Mouse (Mus musculus) mouse trophoblast stem cell (cell line): ENCODE data around the gene Gm42688.

ENCODE experiments used
- in situ Hi-C, 2 experiments: fragments of 300-500 bp; cut with MseI, MboI; formaldehyde crosslinking; loops; 2 replicates in 1 of 2; 3 replicates in 1 of 2; pipeline ENCODE4 v1.15.1; 2025

Gm42688 gene

GRCm38 (mm10) chr6:83084477-83084876 lies 16.9 kb upstream of the Gm42688 start:
- in situ Hi-C loops = loop anchor here in 1 of 2 experiments (25.0 kb wide), 1 partner anchor 97 kb away; no protein-coding TSS in a partner anchor

GRCm38 (mm10) chr6:83086121-83087035 lies 15.0 kb upstream of the Gm42688 start, which contains the start of gene Lbx2:
Gene Lbx2, plus strand, starts transcription at chr6:83086367.
- in situ Hi-C loops = loop anchor here in 1 of 2 experiments (25.0 kb wide), 1 partner anchor 99 kb away; no protein-coding TSS in a partner anchor

- in situ Hi-C loops = loop anchor here in 1 of 2 experiments (25.0 kb wide), 1 partner anchor 100 kb away; no protein-coding TSS in a partner anchor
Measured at GRCm38 (mm10) chr6:83087205-83087925, 14.1 kb upstream of the Gm42688 start.

DNA sequence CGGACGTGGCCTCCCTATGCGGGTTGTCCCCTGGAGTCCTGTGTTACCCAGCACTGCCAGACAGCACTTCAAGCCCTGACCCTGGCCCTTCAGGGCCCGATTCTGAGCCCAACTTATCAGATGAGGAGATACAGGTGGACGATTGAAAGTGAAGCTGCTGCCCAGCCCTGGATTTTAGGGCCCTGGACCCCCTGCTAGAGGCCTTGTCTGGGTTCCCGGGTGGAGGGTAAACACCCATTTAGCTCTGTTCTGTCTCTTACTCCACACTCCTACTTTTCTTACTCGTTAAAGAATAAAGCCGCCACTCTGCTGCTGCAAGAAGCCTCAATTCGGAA lies 13.5 kb upstream of the Gm42688 start:
- in situ Hi-C loops = loop anchor here in 1 of 2 experiments (25.0 kb wide), 1 partner anchor 101 kb away; no protein-coding TSS in a partner anchor

GRCm38 (mm10) chr6:83092416-83093127 lies 8.8 kb upstream of the Gm42688 start:
- in situ Hi-C loops = loop anchor here in 1 of 2 experiments (25.0 kb wide), 1 partner anchor 105 kb away; no protein-coding TSS in a partner anchor

- in situ Hi-C loops = loop anchor here (5.0 to 25.0 kb wide), 2 partner anchors 99 to 109 kb away; no protein-coding TSS in a partner anchor
Measured at GRCm38 (mm10) chr6:83095968-83096367, 5.4 kb upstream of the Gm42688 start.

DNA sequence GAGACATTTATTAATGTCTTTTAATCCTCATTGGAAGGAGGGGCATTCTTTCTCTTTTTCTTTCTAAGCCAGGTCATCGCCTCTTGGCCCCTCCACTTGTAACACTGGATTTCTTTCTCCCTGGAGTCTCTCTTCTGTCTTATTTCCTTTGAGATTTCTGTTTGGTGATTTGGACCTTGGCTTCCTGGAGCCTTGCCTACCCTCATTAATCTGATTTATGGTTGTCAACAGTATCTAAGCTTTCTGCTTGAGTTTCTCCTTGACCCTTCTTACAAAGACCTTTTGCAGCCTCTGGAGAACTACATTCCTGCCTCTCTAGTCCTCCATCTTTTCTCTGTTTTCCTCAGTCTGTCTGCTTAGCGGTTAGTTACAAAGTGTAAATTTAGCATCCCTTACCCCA lies 3.0 kb upstream of the Gm42688 start:
- in situ Hi-C loops = loop anchor here (5.0 to 25.0 kb wide), 2 partner anchors 101 to 111 kb away; no protein-coding TSS in a partner anchor

DNA sequence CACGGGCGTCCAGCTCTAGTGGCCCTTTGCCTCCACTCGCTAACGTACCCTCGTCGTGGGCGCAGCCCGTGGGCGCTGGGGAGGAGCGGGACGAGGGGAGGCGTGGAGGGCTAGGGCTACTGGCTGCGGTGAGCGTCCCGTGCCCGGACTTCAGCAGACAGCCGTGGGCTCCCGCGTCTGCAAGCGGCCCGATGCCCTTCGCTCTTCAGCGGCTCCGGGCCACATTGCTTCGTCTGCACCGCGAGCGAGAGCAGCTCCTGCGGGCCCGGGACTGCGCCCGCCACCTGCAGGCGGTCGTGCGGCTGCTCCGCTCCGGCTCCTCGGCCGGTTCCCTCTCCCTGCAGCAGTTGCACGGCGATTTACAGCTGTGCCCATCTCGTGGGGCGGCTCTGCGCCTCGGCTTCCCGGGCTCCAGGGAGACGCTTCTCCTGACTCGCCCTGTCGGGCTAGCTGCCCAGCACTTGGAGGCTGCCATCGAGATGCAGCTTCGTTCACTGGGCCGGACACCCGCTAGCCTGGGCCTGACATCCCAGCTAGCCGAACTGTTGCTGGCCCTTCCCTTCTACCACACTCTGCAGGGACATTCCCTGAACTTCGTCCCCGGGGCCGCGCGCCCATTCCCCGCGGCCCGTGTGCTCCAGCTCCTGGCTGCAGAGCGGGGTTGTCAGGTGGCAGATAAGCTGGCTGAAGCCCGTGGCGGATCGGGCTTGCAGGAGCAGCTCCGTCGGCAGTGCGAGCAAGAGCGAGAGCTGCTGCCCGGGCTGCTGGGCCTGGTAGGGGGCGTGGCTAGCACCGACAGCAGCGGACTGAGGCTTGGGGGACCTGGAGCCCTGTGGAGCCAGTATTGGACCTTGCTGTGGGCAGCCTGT lies 505 bp downstream of the Gm42688 start:
- in situ Hi-C loops = no loop called here

GRCm38 (mm10) chr6:83103130-83103650 lies 1.8 kb downstream of the Gm42688 start:
- in situ Hi-C loops = no loop called here

DNA sequence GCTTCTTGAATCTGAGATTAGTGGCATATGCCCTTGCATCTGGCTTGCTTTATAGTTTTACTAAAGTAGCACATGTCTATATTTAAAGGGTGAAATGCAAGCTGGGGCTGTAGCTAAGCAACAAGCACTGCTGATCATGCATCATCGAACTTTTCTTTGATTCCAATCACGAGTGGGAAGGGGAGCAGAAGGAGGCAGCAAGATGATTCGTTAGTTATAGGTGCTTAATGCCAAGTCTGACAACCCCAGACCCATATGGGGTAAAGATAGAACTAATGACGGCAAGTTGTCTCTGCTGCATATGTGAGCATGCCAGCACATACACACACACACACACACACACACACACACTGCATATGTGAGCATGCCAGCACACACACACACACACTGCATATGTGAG lies 2.7 kb downstream of the Gm42688 start:
- in situ Hi-C loops = no loop called here

DNA sequence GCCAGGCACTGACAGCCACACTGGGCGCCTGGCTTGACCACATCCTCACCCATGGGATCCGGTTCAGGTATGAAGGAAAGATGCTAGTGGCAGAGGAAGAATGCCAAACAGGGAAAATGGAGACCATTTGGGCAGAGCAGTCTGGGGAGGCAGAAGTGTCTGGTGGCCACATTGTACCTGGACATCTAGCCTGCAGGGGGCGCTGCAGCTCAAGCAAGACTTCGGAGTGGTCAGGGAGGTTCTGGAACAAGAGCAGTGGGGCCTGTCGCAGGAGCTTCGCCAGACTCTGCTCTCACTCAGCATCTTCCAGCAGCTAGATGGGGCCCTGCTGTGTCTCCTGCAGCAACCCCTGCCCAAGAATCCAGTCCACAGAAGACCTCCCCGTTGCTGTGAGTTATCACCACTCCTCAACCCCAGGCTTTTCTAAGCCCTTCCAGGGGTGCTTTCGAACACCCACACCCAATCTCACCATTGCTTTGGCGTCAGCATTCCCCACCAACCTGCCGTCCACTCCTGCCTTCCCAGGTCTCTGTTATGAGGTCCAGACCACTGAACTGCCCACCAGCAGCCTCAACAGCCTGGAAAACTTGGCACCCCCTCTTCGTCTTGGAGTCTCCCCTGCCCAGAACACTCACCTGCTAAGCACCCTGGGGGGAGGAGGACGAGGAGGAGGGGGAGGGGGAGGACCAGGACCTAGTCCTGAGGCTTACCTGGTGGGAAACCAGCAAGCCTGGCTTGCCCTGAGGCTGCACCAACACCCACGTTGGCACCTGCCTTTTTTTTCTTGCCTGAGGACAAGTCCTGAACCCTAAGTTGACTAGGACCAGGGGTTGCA lies 6.4 kb downstream of the Gm42688 start:
- in situ Hi-C loops = no loop called here

DNA sequence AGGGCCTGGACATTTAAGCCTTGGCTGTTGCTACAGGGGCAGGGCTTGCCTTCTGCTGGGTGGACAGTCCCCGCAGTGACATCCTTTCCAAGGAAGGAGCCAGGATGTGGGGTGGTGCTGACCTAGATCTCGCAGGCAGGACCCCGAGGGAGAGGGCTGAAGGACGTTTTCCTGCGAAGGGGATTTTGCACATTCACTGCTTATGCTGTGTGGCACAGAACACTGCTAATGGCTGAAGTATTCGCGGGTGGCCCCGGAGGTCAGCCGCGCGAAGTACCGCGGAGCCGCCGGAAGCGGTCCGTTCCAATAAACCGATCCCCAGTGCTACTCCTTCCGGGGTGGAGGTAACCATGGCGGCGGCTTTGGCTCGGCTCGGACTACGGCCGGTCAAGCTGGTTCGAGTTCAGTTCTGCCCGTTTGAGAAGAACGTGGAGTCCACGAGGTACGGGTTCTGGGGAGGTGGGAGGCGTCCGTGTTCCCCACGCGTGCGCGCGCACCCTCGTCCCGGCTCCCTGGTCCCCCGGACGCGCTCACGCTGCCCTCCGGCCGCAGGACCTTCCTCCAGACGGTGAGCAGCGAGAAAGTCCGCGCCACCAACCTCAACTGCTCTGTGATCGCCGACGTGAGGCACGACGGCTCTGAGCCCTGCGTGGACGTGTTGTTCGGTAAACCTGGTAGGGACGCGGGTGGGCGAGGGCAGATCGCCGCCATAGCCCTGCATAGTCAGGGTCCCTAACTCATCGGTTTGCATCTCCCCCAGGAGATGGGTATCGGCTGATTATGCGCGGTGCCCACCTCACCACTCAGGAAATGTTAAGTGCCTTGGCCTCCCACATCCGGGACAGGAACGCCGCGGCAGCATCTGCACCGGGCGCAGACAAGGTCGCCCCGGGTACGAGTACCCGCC lies 7.6 kb downstream of the Gm42688 start, which contains the start of gene Mrpl53:
Mrpl53 (plus strand) TSS at position 279 of the 907 bp plus-strand sequence.
- in situ Hi-C loops = no loop called here

- in situ Hi-C loops = no loop called here
Measured at GRCm38 (mm10) chr6:83111510-83112136, 10.2 kb downstream of the Gm42688 start.

GRCm38 (mm10) chr6:83115011-83115671 lies 13.7 kb downstream of the Gm42688 start, which contains the start of gene Mogs:
Gene Mogs, plus strand, starts transcription at chr6:83115496.
- in situ Hi-C loops = no loop called here

DNA sequence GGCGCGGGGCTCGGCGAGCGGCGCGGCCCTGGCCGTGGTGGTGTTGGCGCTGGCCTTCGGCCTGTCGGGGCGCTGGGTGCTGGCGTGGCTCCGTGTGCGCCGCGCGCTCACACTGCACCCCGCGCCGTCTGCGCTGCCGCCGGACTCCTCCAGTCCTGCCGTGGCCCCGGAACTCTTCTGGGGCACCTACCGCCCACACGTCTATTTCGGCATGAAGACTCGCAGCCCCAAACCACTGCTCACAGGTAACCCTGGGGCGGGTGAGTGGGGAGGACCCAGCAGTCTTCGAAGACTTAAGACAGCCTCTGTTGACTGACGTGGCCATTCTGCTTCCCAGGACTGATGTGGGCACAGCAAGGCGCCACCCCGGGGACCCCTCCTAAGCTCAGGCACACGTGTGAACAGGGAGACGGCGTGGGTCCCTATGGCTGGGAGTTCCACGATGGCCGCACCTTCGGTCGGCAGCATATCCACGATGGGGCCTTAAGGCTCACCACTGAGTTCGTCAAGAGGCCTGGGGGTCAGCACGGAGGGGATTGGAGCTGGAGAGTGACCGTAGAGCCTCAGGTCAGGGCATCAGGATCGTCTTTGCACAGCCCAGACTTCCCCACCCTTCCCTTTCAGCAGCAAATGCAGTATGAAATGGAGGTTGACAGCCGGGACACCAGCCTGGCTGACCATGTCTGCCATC lies 14.4 kb downstream of the Gm42688 start:
- in situ Hi-C loops = no loop called here

GRCm38 (mm10) chr6:83116373-83117164 lies 15.2 kb downstream of the Gm42688 start:
- in situ Hi-C loops = no loop called here
